Mouse (Mus musculus): ENCODE measurements around the gene Tmod2. TPM values are rescaled to one million over a fixed set of nuclear protein-coding genes. Genes with fewer than 3 reads are reported as not detected.
"Not testable (repeated sequence)": the region's sequence is repeated elsewhere in the genome, so short reads cannot be mapped to it uniquely, and the experiment has no call there.

Gene Tmod2
- total RNA-seq, 2 experiments from 2014 or later: 11.7 to 14.2 TPM

GRCm38 (mm10) chr9:75549010-75549409, 62.1 kb downstream of the Tmod2 start:
- no peak for DNase-seq

DNA sequence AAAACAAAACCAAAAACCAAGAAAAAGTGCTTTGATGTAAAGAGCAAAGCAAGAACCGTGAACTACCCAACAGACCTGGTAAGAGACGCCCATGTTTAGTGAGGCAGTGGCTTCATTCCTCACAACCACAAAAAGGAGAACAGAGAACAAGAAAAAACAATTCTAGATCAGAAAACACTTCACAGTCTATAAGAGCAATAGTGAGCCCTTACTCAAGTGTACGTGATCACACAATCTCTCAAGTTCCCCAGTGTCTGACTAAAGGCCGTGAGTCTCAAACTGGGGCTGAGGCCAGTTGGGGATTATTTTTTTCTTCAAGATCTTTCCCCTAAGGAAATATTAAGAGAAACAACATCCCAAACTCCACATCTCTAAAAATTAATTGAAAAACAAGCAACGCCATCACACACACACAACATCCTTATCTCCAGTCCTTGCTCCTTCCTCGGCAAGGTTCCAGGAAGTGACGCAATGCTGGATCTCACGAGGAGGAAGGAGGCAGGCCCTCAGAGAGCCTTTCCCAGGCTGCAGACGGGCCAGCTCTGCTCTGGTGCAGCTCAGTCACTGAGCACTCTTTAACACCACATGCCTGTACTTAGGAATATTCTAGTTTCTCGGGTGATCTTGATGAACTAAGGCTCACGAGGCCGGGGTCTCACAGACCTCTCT, 64.1 kb downstream of the Tmod2 start:
- peak; percentile 83 for DNase-seq

DNA sequence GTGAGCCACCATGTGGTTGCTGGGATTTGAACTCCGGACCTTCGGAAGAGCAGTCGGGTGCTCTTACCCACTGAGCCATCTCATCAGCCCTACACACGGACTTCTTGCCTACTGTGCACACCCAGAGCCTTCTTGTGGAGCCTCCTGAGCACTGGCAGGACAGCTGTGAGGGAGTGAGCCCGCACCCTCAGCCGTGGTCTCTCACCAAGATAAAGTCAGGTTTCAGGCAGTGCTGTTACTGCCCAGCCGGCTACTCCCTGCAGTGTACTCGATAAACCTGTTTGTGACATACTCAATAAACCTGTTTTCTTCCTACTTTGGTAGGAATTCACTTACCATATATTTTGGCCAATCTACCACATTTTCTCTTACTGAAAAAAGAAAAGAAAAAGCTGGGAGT, 65.6 kb downstream of the Tmod2 start:
- no peak for DNase-seq

DNA sequence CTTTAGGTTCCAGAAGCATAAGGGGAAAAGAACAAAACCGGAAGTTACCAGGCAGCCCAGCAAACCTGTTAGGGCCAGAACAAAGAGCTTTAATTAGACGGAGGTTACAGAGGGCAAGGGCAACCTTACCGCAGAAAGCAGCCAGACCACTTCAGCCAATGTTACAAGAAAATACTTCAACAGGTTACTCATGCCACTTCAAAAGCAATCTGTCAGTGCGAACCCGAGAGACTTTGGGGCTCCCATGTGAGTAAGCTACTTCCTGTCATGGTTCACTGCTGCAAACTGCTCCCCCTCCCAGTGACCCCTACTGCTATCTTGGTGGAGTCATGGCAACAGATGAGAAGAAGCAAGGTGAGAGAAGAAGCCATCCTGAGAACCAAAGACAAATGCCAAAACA, 69.6 kb downstream of the Tmod2 start:
- DNase-seq: no peak

DNA sequence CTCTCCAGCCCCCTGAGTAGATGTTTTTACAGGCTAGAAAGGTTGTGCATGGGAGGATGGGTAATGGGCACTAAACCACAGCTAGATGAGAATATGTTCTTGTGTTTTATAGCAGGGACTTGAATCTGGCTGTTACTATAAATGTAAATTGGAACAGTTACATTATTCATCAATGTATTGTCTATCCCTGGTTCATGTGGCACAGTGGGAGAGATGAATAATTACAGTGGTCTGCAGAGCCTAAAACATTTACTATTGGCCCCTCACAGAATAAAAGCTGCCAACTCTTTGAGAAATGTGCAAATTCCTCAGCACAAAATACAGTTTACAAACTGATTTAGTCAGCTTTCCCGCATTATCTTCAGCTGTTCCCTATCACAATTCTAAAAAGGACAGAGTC, 74.7 kb downstream of the Tmod2 start:
- no peak for DNase-seq

DNA sequence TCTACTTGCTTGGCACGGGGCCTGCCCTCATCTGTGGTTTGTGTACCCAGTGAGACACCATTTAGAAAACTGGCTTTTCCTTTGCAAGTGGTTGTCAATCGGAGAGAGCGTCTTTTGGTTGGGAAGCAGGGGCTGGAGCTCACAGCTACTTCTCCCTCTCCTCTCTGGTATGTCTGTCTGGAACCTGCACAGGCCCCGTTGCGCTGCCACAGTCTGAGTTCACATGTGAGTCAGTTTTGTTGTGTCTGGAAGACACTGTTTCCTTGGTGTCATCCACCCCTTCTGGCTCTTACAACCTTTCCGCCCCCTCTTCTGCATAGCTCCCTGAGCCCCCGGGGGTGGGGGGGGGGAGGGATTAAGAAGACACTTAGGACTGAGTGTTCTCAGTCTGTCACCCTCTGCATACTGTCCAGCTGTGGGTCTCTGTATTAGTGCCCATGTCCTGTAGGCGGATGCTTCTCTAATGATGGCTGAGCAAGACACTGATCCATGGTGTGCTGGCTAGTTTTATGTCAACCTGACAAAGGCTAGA, 76.6 kb downstream of the Tmod2 start:
- no peak for DNase-seq

DNA sequence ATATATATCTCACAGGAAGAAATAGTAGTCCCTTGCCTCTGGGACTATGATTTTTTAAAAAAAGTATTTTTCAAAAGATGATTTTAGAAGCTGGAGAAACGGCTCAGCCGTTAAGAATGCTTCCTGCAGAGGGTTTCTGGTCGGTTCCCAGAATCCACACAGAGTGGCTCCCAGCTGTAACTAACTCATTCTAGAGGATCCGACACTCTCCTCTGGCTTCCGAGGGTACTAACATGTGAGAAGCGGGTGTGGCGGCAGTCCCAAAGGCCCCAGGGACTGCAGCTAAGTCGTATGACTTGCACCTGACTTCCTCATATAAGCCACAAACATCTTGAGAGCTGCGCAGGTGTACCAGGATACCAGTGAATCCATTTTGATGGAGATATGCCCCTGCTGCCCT, 78.1 kb downstream of the Tmod2 start:
- not testable (repeated sequence) for DNase-seq

DNA sequence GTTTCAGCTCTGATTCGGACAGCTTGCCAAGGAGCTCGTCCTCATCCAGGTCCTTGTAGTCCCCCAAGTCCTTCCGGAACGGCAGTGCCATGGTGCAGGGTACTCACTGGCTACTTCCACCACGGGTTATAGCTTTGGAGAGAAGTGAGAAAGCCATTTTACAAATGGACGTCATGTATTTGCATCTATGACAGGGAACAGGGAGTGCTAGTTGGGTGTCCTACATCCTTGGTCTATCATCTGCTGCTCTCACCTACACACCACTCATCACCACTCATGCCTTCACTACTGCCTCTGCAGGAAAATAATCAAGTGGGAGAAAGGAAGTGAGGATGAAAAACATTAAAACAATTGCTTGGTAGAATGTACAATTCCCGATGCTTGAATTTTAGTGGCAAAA, 78.7 kb downstream of the Tmod2 start:
- DNase-seq: no peak

GRCm38 (mm10) chr9:75529358-75529757, 81.8 kb downstream of the Tmod2 start:
- DNase-seq: no peak

- DNase-seq: no peak
These were observed 83.0 kb downstream of the Tmod2 start for GRCm38 (mm10) chr9:75528096-75528495.

DNA sequence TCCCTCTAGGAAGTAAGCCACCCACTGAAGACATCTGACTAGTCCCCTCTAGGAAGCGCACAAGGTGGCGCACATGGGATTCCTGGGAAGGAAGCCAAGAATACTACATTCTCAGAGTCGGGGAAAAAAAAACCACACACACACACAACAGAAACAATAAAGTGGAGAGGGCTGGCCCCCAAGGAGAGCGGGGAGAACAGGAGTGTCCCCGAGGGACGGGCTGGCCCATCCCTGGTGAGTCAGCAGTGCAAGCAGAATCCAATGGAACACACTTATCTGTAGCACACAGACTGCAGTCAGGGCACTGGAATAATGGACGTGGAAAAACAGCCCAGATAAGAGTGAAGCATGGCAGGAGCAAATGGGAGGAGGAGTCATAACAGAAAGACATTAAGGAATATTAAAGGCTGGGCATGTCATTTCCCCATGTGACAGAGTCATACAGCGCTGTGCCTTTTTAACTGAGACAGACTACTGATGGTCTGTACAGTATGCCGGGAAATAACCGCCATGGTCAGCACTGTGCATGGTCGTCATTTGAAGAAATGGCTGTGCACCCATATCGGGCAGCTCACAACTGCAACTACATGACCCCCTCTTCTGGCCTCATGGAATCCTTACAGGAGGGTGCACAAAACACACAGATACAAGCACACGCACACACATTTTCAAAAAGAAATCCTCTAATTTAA, 83.6 kb downstream of the Tmod2 start:
- DNase-seq: no peak

GRCm38 (mm10) chr9:75523646-75524045, 87.5 kb downstream of the Tmod2 start:
- no peak for DNase-seq

DNA sequence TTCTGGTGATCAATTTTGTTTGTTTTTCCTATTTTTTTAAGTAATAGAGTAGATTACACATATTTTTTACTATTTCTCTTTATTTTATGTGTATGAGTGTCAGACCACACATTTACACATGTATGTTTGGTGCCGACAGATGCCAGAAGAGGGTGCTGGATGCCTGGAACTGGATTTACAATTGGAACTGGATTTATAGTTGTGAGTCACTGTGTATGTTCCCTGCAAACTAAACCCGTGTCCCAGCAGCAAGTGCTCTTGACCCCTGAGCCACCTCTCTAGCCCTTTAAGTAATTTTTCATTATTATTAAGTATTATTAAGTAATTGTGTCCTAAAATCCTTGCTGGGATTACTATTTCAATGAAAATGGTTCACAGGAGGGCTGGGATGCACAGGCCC, 88.9 kb downstream of the Tmod2 start:
- no peak for DNase-seq

GRCm38 (mm10) chr9:75521788-75522187, 89.3 kb downstream of the Tmod2 start:
- DNase-seq: peak; percentile 14

GRCm38 (mm10) chr9:75520940-75521339, 90.2 kb downstream of the Tmod2 start:
- DNase-seq: no peak

DNA sequence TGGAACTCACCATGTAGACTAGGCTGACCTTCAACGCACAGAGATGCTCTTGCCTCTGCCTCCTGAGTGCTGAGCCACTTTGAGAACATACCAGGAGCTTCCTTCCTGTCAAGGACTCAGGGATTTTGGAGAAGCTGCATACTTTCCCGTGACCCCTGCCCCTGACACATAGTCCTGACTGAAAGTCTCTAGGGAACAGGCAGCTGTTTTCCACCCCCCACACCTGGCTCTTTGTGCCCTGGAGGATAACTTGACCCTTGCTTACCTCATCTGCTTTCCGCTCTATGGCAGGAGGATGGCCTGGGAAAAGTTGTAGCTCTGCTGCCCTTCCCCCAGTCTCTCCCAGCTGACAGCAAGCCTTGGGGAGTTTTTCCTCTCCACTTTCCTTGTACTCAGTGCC, 93.4 kb downstream of the Tmod2 start:
- no peak for DNase-seq

Other genes with a start within 250 kb of the Tmod2 start
- gene Mapk6, start 201.3 kb downstream of the Tmod2 start, total RNA-seq (2021): 10 to 100 TPM; 36.7 to 44.2 TPM
- 10 to 100 TPM; 23.7 to 25.6 TPM for gene Leo1, start 169.8 kb downstream of the Tmod2 start, total RNA-seq (2021)
- 10 to 100 TPM; 42.1 to 43.5 TPM for gene Tmod3, start 51.7 kb downstream of the Tmod2 start, total RNA-seq (2021)
- 10 to 100 TPM in 1 of 2 experiments, 1 to 10 TPM in 1; 9.9 to 10.7 TPM for gene Lysmd2, start 14.4 kb upstream of the Tmod2 start, total RNA-seq (2021)
- 1 to 10 TPM; 2.6 to 2.7 TPM for gene Scg3, start 72.7 kb upstream of the Tmod2 start, total RNA-seq (2021)
- 1 to 10 TPM; 3.8 to 5.3 TPM for gene Bmp5, start 164.0 kb upstream of the Tmod2 start, total RNA-seq (2021)